Mouse (Mus musculus): ENCODE results near the gene Klhl6. TPM values are rescaled to one million over a fixed set of nuclear protein-coding genes. Genes with fewer than 3 reads are reported as not detected.

Klhl6 gene
- polyA plus RNA-seq, 1 experiment = 56.9 TPM

DNA sequence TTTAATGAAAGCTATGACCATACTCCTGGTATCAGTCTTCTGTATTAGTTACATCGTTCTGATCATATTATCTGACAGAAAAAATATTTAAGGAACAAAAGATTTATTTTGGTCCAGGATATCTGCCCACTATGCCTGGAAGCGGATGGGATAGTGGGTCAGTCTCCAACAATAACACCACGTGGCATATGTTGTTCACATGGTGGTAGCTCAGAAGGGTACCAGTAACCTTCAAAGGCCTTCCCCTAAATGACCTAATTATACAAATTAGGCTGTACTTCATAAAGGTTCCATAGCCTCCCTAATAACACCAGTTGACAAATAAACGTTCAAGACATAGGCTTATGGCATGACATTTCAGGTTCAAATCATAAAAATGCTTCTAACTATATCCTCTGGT lies 722 bp upstream of the Klhl6 start:
- no peak overlapping the region for H3K27ac ChIP-seq (ENCODE audit: control insufficient read depth, insufficient read depth, low read length)
- peaks cover 2% of the 10 kb centered on the region for H3K4me1 ChIP-seq (replicated peaks; ENCODE audit: control insufficient read depth, insufficient read depth, low read length)
- 87% methylated on average over 4 of the region's 4 CpGs for WGBS
- no peak overlapping the region for H3K4me3 ChIP-seq (ENCODE audit: control insufficient read depth, insufficient read depth, low read length)
- no peaks in the 10 kb centered on the region for H3K36me3 ChIP-seq (ENCODE audit: control insufficient read depth, insufficient read depth, low read length)
- DNase-seq = no peak
- TF ChIP-seq POLR2A (IDR thresholded peaks at IDR 0.05; ENCODE audit: control insufficient read depth, extremely low read depth, insufficient read depth, low read length, poor library complexity) (no peak), CTCF (IDR thresholded peaks at IDR 0.05; ENCODE audit: borderline replicate concordance, control insufficient read depth, extremely low read depth, insufficient read depth, low read length, poor library complexity) (no peak)
- no peaks in the 10 kb centered on the region for H3K27me3 ChIP-seq (ENCODE audit: control insufficient read depth, insufficient read depth, low read length)

DNA sequence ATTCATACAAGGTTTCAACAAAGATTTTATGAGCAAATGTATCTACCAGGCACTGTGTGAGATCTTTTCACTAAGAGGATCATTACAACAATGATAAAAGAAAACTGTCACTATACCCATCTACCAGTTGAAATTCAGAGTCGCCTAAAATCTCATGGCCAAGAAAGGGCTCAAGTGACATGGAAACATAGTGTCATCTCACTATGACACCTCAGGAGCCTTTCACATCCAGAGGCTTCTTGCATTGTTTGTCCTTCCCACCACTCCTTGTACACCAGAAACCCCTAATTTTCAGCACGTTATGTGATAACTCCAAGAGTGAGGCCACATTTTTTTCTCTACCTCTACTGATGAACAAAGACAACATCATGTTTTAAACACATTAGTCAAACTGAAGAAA lies 1.2 kb downstream of the Klhl6 start:
- TF ChIP-seq CTCF (IDR thresholded peaks at IDR 0.05; ENCODE audit: borderline replicate concordance, control insufficient read depth, extremely low read depth, insufficient read depth, low read length, poor library complexity) (no peak), POLR2A (IDR thresholded peaks at IDR 0.05; ENCODE audit: control insufficient read depth, extremely low read depth, insufficient read depth, low read length, poor library complexity) (no peak)
- DNase-seq = no peak
- Histone ChIP-seq H3K27ac (ENCODE audit: control insufficient read depth, insufficient read depth, low read length) (no peak overlapping the region), H3K27me3 (ENCODE audit: control insufficient read depth, insufficient read depth, low read length) (no peaks in the 10 kb centered on the region), H3K4me1 (replicated peaks; ENCODE audit: control insufficient read depth, insufficient read depth, low read length) (peaks cover 10% of the 10 kb centered on the region), H3K36me3 (ENCODE audit: control insufficient read depth, insufficient read depth, low read length) (no peaks in the 10 kb centered on the region), H3K4me3 (ENCODE audit: control insufficient read depth, insufficient read depth, low read length) (no peak overlapping the region)
- WGBS = 3% methylated on average over 2 of the region's 2 CpGs

DNA sequence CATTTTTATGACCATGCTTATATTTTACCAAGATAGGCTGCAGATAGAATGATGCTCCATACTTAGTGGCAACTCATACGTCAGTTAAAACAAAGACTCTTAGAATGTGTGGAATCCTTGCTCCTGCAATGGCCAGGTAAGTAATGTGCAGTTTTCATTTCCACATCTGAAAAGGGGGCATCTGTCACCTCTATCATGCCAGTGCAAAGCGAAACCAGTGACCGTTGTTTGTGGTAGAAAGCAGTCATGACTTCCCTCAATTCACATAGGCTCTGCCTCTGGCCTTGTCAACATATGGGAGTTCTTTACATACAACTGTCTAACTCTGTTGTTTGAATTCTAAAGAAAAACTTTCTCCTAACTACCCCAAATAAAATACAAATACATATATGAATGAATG lies 1.8 kb downstream of the Klhl6 start:
- DNase-seq = no peak
- Histone ChIP-seq H3K27me3 (ENCODE audit: control insufficient read depth, insufficient read depth, low read length) (no peaks in the 10 kb centered on the region), H3K4me3 (ENCODE audit: control insufficient read depth, insufficient read depth, low read length) (no peak overlapping the region), H3K27ac (ENCODE audit: control insufficient read depth, insufficient read depth, low read length) (no peak overlapping the region; the same call in 1 of the 2 replicates), H3K36me3 (ENCODE audit: control insufficient read depth, insufficient read depth, low read length) (no peaks in the 10 kb centered on the region), H3K4me1 (replicated peaks; ENCODE audit: control insufficient read depth, insufficient read depth, low read length) (peaks cover 10% of the 10 kb centered on the region)
- TF ChIP-seq POLR2A (IDR thresholded peaks at IDR 0.05; ENCODE audit: control insufficient read depth, extremely low read depth, insufficient read depth, low read length, poor library complexity) = no peak
- TF ChIP-seq CTCF (IDR thresholded peaks at IDR 0.05; ENCODE audit: borderline replicate concordance, control insufficient read depth, extremely low read depth, insufficient read depth, low read length, poor library complexity) = no peak
- 11% methylated on average over 3 of the region's 3 CpGs for WGBS

DNA sequence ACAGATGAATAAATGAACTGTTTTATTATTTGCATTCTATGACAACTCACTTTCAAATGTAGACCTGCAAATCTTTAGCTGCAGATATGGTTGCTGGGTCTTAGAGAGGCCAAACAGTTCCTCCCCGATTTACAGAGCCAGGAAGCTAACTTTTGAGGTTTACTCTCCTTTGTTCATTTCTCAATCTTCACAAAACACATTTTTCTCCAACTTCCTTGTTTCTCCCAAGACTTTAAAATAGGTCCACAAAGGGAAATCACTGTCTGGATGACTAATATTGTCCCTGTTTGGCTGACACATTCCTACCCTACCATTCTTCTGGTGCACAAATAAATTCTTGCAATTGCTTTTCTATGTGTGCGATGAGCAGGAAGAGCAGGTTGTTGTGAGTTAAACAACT lies 3.1 kb downstream of the Klhl6 start:
- peaks cover 14% of the 10 kb centered on the region for H3K4me1 ChIP-seq (replicated peaks; ENCODE audit: control insufficient read depth, insufficient read depth, low read length)
- H3K4me3 ChIP-seq (ENCODE audit: control insufficient read depth, insufficient read depth, low read length) = no peak overlapping the region
- H3K27ac ChIP-seq (ENCODE audit: control insufficient read depth, insufficient read depth, low read length) = no peak overlapping the region; the same call in 1 of the 2 replicates
- DNase-seq = no peak
- WGBS = 15% methylated on average over 2 of the region's 2 CpGs
- no peaks in the 10 kb centered on the region for H3K27me3 ChIP-seq (ENCODE audit: control insufficient read depth, insufficient read depth, low read length)
- no peak for TF ChIP-seq CTCF (IDR thresholded peaks at IDR 0.05; ENCODE audit: borderline replicate concordance, control insufficient read depth, extremely low read depth, insufficient read depth, low read length, poor library complexity)
- TF ChIP-seq POLR2A (IDR thresholded peaks at IDR 0.05; ENCODE audit: control insufficient read depth, extremely low read depth, insufficient read depth, low read length, poor library complexity) = no peak
- no peaks in the 10 kb centered on the region for H3K36me3 ChIP-seq (ENCODE audit: control insufficient read depth, insufficient read depth, low read length)

- Histone ChIP-seq H3K36me3 (ENCODE audit: control insufficient read depth, insufficient read depth, low read length) (peaks cover 4% of the 10 kb centered on the region), H3K4me3 (ENCODE audit: control insufficient read depth, insufficient read depth, low read length) (no peak overlapping the region), H3K27ac (ENCODE audit: control insufficient read depth, insufficient read depth, low read length) (no peak overlapping the region; the same call in 1 of the 2 replicates), H3K4me1 (replicated peaks; ENCODE audit: control insufficient read depth, insufficient read depth, low read length) (peaks cover 14% of the 10 kb centered on the region), H3K27me3 (ENCODE audit: control insufficient read depth, insufficient read depth, low read length) (no peaks in the 10 kb centered on the region)
- TF ChIP-seq CTCF (IDR thresholded peaks at IDR 0.05; ENCODE audit: borderline replicate concordance, control insufficient read depth, extremely low read depth, insufficient read depth, low read length, poor library complexity) (no peak), POLR2A (IDR thresholded peaks at IDR 0.05; ENCODE audit: control insufficient read depth, extremely low read depth, insufficient read depth, low read length, poor library complexity) (no peak)
- DNase-seq = peak; percentile 22
- 18% methylated on average over 5 of the region's 5 CpGs for WGBS
Observed at GRCm38 (mm10) chr16:19977282-19977681, 5.6 kb downstream of the Klhl6 start.

DNA sequence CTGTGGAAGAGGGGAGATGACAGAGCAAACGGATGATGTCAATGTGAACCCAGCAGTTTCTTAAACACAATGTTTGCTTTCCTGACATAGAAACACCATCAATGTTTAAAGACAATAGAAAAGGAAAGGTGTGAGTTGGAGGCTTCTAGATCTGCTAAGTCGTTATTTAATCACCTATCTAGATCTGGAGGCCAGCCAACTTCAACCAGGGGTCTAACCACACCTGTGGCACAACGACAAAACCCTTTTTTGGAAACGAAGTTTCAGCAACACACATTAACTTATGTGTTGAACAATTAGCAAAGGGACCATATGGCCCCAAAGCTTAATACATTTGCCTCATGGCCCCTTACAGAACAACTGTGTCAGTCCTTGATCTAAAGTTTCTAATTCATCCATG lies 6.0 kb downstream of the Klhl6 start:
- Histone ChIP-seq H3K4me1 (replicated peaks; ENCODE audit: control insufficient read depth, insufficient read depth, low read length) (peaks cover 14% of the 10 kb centered on the region), H3K36me3 (ENCODE audit: control insufficient read depth, insufficient read depth, low read length) (peaks cover 7% of the 10 kb centered on the region), H3K27me3 (ENCODE audit: control insufficient read depth, insufficient read depth, low read length) (no peaks in the 10 kb centered on the region), H3K4me3 (ENCODE audit: control insufficient read depth, insufficient read depth, low read length) (no peak overlapping the region), H3K27ac (ENCODE audit: control insufficient read depth, insufficient read depth, low read length) (no peak overlapping the region; the same call in 1 of the 2 replicates)
- WGBS = 4% methylated on average over 4 of the region's 4 CpGs
- DNase-seq = no peak
- TF ChIP-seq CTCF (IDR thresholded peaks at IDR 0.05; ENCODE audit: borderline replicate concordance, control insufficient read depth, extremely low read depth, insufficient read depth, low read length, poor library complexity) = no peak
- TF ChIP-seq POLR2A (IDR thresholded peaks at IDR 0.05; ENCODE audit: control insufficient read depth, extremely low read depth, insufficient read depth, low read length, poor library complexity) = no peak

GRCm38 (mm10) chr16:19975432-19975831 lies 7.4 kb downstream of the Klhl6 start:
- DNase-seq = no peak
- TF ChIP-seq POLR2A (IDR thresholded peaks at IDR 0.05; ENCODE audit: control insufficient read depth, extremely low read depth, insufficient read depth, low read length, poor library complexity) = no peak
- no peak for TF ChIP-seq CTCF (IDR thresholded peaks at IDR 0.05; ENCODE audit: borderline replicate concordance, control insufficient read depth, extremely low read depth, insufficient read depth, low read length, poor library complexity)
- Histone ChIP-seq H3K4me1 (replicated peaks; ENCODE audit: control insufficient read depth, insufficient read depth, low read length) (peaks cover 14% of the 10 kb centered on the region), H3K27me3 (ENCODE audit: control insufficient read depth, insufficient read depth, low read length) (no peaks in the 10 kb centered on the region), H3K27ac (ENCODE audit: control insufficient read depth, insufficient read depth, low read length) (no peak overlapping the region), H3K36me3 (ENCODE audit: control insufficient read depth, insufficient read depth, low read length) (peaks cover 7% of the 10 kb centered on the region), H3K4me3 (ENCODE audit: control insufficient read depth, insufficient read depth, low read length) (no peak overlapping the region)
- WGBS = 22% methylated on average over 4 of the region's 4 CpGs

Data from thymus, adult 2 months (tissue).